Mouse (Mus musculus) left cerebral cortex, adult 8-10 months (tissue): ENCODE data around the gene Clpx. TPM values are rescaled to one million over a fixed set of nuclear protein-coding genes. Genes with fewer than 3 reads are reported as not detected.
"Not testable (repeated sequence)": the region's sequence is repeated elsewhere in the genome, so short reads cannot be mapped to it uniquely, and the experiment has no call there.

Source experiments
- DNase-seq, 2 experiments: peaks; one replicate each; pipeline ENCODE4 v3.0.0; 2022; ENCODE audit warnings: low spot score in 2 of 2
- total RNA-seq, 4 experiments: library from RNA; stranded (reverse); gene quantifications; 2 replicates each; pipeline ENCODE4 v1.2.4; 2022

Clpx gene
- 10 to 100 TPM; 28.4 to 30.9 (median 28.9) TPM for total RNA-seq

DNA sequence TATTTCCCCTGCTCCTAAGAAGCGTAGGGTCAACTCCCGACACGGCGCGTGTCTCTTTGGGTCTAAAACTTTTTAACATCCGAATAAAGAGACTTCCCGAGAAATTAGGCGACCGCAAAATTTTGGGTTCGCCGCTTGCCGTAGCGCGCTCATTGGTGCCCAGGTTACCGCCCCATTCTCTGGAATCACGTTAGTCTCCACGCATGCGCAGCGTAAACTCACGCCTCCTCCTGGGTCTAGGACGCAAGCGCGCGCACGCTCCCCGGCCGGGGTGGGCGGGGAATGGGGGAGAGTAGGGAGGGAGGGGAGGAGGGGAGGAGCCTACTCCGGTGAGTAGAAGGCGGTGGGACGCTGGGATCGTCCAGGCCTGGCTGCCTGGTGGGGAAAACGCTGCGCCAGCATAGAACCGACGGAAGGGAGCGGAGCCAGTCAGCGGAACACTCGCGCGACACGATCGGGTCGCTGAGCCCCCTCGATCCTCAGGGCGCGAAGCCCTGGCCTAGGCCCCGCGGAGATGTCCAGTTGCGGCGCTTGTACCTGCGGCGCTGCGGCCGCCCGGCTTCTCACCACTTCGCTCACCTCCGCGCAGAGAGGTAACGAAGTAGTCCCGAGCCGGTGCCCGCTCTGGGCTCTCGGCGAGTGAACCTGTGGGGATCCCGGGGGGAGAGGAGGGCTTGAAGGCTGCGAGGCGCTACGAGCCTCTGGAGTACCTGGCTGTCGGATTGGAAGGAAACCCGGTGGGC, at the start of gene Clpx:
Gene Clpx, plus strand, starts transcription at position 288 of the 743 bp plus-strand sequence.
- DNase-seq: peak; percentile 96

DNA sequence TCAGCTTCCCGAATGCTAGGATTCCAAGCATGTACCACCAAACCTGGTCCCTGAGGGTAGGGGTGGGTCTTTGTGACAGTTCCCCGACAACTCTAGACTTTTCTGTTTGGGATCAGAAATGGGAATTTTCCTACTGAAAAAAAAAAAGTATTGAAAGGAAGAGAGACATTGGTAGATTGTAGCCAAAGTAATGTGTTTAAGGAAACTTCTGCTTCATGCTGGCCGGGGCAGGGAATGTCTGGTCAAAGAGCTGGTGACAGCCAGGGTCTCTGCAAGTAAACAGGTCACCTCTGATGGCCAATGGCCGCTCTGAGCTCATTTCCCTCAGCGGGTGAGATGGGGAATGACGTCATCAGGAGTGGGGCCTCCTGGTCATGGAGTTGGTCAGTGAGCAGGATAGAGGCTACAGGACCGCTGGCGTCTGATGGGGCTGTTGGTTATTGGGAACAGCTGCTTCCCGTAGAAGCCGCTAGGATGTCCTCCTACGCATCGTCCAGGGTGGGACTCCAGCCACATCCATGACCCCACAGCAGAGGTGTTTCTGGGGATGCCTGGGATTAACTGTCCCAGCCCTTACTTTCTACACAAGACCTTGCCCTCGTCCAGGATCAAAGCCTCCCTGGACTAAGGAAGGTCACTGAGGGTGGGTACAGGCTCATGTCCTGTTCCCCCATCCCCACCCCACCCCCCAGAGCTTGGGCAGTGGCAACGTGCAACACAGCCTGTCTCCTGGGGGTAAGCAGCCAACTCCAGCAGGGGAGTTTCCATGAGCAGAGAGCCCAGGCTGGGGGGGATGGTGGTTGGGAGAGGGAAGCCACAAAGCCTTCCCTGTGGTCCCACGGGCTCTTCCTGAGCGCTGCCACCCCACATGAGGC, 46.3 kb upstream of the Clpx start:
- DNase-seq: no peak

DNA sequence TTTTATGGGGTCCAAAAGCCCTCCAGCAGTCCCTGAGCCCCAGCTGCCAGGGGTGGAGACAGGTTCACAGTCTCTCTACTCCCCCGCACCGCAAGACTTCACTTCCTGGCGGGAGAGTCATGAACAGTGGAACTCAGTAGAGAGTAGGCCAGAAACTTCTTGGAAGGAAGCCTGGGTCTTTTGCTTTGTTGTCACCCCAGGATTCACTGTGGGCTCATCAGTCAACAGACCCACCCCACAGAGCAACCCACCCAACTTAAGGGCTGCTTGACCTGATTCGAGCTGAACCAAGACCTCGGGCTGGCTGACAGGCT, 45.7 kb upstream of the Clpx start:
- DNase-seq: no peak

DNA sequence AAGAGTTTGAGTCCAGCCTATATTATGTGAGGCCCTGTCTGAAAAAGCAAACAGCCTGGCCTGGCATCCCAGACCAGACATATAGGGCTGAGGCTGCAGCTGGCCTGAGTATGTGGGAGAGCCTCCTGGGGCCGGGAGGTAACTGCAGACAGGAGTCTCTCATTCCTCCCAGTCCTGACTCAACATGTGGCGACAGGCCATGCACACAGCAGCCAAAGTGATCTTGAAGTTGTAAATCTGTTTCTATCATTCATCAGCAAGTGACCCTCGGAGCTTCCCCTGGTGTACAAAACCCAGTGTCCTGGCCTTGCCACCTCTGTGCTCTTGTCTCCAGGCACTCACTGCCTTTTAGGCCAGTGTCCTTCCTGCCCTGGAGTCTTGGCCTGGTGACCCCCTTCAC, 42.0 kb upstream of the Clpx start:
- DNase-seq: no peak

DNA sequence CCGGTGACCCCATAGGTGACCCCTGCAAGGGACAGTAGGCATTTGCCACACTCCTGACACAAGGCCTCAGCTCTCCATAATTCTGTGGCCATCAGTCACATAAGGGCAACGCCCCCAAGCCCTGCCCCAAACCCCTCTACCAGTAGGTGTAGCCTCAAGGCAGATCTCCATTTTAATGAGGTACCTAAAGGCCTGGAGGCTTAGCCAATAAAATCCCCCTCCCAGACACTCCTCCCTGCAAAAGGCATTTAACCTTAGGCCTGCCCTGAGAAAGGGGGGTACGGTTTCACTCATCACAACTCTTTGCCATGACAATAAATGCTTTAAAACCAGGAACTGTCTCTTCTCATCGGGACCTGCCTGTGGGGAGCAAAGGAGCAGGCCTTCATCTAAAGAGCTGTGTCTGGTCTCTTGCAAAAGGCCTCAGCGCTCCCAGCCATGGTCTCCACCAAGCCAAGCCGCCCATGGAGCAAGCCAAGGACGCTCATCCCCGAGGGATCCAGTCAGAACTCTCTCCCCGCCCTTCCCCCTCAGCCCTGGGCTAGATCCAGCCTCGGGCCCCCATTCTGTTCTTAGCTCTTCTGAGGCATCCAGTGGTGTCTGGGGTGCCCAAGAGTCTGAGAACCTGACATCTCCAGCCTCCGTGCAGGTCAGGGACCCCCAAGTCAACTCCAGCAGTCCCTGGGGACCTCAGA, 38.0 kb upstream of the Clpx start:
- DNase-seq: no peak

DNA sequence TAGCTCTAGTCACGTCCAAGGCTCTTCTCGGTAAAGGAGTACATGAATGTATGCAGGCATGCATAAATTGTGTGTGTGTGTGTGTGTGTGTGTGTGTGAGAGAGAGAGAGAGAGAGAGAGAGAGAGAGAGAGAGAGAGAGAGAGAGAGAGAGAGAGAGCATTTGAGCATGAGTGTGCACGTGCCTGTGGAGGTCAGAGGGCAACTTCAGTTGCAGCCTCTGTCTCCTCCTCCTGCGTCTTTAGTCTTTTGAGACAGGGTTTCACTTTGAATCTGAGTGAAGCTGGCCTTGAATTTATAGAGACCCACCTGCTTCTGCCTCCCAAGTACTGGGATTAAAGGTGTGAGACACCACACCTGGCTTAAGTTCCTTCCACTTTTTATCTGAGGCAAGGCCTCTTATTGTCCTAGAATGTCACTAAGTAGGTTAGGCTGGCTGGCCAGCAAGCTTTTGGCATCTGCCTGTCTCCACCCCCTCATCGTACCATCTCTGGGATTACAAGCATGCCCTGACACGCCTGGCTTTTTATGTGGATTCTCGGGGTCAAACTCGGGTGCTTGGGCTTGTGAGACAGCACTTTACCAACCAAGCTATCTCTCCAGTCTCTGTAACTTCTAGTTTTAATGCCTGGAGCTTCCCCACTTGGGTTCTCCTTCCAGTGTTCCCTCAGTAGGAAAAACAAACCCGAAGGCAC, 36.7 kb upstream of the Clpx start:
- no peak for DNase-seq

DNA sequence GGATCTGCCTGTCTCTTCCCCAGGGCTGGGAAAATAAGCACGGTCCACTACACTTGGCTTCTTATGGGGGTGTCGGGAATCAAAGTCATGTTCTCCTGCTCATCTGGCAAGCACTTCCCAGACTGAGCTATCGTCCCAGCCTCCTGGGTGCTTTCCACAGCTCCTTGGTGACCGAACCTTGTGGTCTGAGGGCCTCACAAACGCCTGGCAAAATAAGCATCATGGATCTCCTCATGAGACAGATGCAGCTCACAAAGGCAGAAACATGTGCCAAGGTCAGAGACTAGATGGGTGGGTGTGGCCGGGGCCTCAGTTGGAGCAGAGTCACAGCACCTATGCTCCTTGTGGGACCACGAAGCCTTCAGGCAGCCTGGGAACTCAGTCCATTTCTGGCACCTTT, 34.7 kb upstream of the Clpx start:
- DNase-seq: no peak

DNA sequence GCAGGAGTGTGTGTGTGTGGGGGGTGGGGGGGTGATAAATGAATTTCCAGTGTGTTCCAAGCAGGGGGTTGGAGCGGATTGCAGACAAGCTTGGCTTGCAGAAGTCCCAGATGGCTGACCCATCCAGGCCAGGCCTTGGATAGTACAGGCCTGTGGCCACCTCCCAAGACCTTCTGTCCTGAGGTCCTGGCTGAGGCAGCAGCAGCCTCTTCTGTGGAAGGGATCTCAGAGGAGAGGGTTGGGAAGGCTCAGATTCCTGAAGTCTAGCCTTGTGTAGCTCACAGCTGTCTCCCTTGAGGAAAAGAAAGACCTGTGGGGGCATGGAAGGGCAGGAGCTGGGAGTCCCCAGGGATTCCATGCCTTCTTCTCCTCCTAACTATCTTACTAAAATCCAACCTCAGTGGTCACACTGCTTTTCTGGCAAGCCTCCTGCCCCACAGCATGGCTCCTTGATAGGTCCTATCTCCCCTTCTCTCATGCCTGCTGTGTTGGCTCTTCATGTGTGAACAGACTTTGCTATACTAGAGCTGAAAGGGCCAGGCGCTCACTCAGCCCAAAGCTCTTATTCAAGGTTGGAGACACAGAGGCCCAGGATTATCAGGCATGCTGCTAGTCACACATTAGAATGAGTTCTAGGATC, 32.3 kb upstream of the Clpx start:
- DNase-seq: no peak

DNA sequence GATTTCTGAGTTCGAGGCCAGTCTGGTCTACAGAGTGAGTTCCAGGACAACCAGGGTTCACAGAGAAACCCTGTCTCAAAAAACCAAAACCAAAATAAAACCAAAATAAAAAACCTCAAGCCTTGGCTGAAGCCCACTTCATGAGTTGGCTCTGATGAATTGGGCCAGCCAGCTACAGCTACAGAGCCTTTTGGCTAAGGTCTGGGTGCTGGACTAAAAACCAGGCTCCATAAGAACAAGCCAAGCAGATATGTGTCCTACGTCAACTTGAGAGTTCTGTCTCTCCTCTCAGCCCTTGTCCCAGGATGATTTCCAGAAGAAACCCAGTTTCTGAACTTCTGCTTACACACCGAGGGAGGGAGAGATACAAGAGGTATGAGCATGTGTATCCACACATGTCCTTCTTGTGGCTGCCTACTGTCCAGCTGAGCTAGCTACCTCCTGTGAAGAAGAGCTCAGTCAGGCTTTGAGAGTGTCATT, 31.4 kb upstream of the Clpx start:
- no peak for DNase-seq

DNA sequence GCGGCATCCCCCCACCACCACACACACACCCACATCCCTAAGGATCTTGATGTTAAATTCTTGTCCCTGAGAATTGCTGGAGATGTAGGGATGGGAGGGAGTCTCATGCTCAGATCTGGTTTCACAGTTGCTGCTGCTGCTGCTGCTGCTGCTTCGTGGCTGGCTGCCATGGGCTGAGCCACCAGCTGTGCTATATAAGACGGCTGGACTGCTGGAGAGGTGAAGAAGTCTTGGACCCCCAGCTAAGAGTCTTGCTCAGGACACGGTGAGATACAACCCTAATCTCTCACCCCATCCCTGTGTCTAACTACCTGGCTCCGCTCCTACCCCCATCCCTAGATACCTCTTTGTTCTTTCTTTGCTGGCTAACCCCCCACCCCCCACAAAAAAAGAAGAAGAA, 29.1 kb upstream of the Clpx start, which contains the start of gene Cilp:
Gene Cilp, plus strand, starts transcription at position 222 of the 400 bp plus-strand sequence.
- DNase-seq: no peak

DNA sequence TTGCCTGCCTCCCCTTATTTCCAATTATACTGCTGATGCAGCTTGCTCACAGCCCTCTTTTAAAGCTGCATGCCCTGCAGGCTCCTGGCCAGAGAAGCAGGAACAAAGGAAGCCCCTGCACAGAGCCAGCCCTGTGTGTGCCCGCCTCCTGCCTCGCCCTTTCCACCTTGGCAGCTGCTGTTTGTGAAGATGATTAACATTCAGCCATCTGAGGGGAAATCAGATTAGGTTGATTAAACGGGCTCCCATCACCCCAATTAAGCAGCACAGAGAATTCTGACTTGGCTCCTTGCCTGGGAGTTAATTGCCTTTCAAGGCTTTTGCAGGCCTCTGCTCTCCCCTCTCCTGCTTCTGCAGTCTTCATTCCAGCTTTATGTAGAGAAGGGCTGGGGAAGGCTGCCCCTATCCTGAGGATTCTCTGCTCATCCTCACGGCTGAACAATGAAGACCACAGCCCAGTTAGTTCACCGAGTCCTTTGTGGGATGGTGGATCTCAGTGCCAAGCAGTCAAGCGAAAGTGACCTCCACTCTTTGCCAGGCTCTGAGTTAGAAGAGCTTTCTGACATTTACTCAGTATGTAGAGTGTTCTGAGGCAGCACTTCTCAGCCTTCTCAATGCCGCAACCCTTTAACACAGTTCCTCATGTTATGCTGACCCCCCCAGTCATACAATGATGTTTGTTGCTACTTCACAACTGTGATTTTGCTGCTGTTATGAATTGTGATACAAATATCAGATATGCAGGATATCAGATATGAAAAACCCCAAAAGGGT, 26.1 kb upstream of the Clpx start:
- DNase-seq: peak in 1 of 2 experiments; percentile 35

DNA sequence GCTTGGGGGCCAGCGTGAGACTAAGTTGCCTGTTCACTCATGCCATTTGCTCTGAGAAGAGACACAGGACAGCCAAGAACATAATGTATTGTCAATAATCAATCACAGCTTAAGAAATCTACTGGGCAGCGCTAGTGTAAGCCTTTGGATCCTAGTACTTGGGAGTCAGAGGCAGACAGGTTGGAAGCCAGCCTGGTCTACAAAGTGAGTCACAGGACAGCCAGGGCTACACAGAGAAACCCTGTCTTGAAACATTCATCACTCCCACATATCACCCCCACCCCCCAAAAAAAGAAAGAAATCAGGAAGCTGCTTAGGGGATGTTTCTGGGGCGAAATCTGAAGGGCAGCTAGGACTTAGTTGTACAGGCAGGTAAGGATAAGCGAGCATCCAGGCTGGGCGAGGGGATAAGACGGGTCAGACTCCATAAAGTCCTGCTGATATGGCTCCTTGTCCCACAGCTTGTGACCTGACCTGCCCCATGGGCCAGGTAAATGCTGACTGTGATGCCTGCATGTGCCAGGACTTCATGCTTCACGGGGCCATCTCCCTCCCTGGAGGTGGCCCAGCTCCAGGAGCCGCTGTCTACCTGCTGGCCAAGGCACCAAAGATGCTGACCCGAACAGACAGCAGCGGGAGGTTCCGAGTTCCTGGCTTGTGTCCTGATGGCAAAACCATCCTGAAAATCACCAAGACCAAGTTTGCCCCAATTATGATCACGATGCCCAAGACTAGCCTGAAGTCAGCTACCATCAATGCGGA, 20.8 kb upstream of the Clpx start:
- no peak for DNase-seq

DNA sequence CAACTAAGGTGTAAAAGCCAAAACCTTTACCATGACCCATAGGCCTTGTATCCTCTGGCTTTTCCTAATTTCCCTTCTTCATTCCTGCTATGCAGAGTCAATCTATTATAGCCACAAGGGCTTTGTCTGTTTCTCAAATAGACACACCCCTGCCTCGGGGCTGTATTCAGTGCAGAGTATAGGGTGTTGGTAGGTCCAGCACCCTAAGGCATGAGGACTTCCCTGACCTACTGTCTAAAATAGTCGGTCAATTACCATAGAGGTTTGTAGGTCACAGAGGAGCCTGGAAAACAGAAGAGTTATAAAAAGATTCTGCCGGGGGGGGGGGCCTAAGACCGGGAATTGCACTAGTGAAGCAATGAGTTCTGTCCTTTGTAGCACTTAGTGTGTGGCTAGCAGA, 20.2 kb upstream of the Clpx start:
- DNase-seq: no peak

DNA sequence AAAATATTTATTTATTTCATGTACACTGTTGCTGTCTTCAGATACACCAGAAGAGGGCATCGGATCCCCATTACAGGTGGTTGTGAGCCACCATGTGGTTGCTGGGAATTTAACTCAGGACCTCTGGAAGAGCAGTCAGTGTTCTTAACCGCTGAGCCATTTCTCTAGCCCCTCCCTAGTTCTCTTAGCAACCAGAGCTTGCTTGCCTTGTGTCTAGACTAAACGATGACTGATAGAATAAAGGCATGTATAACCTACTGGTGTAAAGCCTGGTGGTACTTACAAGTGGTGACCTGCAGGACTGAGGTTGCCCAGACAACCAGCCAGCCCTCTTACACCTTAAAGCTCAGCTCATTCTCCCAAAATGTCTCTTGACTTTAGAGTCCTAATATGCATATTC, 19.2 kb upstream of the Clpx start:
- not testable (repeated sequence) for DNase-seq

DNA sequence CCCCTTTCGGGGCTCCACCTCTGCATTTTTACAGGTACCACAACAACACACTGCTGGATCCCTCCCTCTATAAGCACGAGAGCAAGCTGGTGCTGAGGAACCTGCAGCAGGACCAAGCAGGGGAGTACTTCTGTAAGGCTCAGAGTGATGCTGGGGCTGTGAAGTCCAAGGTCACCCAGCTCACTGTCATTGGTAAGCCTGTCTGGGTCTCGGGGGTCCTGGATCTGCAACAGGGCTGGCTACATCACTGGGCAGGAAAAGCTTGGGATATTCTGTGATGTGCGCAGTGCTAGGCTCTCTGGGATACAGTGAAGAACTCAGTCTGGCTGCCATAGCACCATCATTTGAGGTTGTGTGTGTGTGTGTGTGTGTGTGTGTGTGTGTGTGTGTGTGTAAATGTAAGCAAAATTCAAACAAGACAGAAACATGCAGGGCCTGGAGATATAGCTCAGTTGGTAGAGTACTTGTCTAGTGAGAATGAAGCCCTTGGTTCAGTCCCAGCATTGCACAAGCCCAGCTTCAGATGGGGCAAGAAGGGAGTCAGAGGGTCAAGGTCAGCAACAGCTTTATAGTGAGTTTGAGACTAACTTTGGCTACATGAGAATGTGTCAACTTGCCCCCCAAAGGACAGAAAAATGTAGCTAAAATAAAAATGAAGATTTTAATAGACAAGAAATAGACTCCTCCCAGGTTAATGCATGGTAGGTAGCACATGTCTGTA, 18.1 kb upstream of the Clpx start:
- DNase-seq: no peak

DNA sequence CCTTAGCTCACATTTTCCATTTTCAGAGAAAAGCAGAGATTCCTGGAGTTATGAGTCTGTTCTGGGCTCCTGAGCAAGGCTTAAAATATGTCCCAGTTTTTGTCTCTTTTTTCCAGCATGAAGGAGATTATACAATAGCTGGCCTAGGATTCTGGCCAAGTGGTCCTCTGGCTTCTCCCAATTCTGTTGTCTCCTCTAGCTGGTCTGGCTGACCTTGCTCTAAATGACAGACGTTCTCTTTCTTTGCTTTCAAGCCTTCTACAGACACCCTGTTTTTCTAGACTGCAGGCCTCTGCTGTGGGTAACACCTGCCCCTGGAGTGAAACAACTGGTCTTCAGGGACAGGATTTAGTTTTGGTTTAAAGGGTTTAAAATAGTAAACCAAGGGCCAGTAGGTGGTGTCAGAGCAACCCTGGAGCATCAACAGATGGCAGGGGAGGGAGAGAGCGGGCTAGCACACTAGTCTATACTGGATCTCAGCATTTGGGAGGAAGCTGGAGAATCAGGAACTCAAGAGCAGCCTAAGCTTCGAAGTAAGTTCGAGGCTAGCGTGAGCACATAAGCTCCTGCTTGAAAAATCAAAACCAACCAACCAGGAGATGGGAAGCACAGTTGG, 12.4 kb upstream of the Clpx start:
- peak in 1 of 2 experiments; percentile 3 for DNase-seq

DNA sequence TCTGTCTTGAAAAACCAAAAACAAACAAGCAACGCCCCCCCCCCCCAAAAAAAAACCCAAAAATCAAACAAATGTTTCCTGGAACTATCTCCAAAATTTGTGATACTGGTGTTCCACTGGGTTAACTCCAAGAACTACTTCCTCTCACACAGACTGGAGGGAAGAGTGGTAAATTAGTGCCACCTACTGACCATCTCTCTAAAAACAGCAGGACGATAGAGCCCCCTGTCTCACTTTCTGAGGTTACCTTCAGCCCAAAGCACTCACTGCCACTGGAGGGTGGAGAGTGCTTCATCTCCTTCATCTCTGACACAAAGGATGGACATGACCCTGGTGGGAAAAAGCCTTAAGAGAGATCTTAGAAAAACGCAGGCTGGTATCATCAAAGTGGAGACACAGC, 10.8 kb upstream of the Clpx start:
- no peak for DNase-seq

DNA sequence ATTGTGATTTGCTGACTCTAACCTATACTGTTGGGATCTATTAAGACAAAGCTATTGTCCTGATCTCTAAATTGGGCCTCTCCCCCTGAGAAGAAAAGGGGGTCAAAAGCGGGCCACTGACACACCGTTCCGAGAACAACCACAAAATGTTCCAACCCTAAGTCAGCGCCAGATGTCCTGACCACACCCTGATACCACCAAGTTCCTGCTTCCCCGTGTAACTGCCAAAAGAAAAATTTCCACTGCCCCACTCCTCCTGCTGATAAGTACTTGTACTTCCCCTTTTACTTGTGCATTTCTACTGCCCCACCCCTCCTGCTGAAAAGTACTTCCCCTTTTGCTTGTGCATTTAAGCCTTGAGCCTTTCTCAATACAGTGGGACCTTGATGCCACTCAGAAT, 5.8 kb upstream of the Clpx start:
- DNase-seq: not testable (repeated sequence)
